Mouse (Mus musculus): ENCODE results near the gene Cdkn1a. TPM values are rescaled to one million over a fixed set of nuclear protein-coding genes. Genes with fewer than 3 reads are reported as not detected.

Cdkn1a gene
- polyA plus RNA-seq, 1 experiment from 2014 or later, result 52.0 TPM

- Histone ChIP-seq H3K9ac (replicated peaks; ENCODE audit: low read depth, low read length) (no peak overlapping the region), H3K9me3 (ENCODE audit: control insufficient read depth, low read length) (peaks cover 2% of the 10 kb centered on the region; the same call in 1 of the 2 replicates), H3K4me3 (replicated peaks; ENCODE audit: low read length) (no peak overlapping the region), H3K4me1 (replicated peaks; ENCODE audit: control insufficient read depth, insufficient read depth, low read length) (no peaks in the 10 kb centered on the region), H3K27me3 (replicated peaks; ENCODE audit: control insufficient read depth, insufficient read depth, low read length) (no peaks in the 10 kb centered on the region), H3K36me3 (ENCODE audit: control insufficient read depth, insufficient read depth) (no peaks in the 10 kb centered on the region), H3K27ac (ENCODE audit: low read length) (no peak overlapping the region), H3K4me2 (ENCODE audit: low read length) (no peak overlapping the region)
- no peak for ATAC-seq
- 88% methylated on average over 8 of the region's 8 CpGs for WGBS
Measured at GRCm38 (mm10) chr17:29143266-29143665, 52.5 kb downstream of the Cdkn1a start.

DNA sequence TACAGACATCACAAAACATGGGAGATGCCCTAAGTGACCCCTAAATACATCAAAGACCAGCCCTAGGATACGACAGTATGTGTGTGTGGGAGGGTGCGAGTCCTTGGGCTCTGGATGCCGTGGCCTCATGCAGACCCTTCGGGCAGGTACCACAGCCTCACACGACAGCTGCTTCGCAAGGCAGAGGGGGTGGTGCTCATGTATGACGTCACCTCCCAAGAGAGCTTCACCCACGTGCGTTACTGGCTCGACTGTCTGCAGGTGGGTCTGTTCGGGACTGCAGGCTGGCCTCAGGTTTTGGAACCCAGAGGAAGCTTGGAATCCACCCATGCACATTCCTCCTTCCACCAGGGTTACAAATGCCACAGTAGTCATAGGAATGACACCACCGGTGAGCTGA lies 54.3 kb downstream of the Cdkn1a start:
- 0 out of 2 replicates have a peak, but pooled peaks cover 3% of the 10 kb centered on the region for H3K4me1 ChIP-seq (replicated peaks; ENCODE audit: control insufficient read depth, insufficient read depth, low read length)
- no peak overlapping the region for H3K27ac ChIP-seq (ENCODE audit: low read length)
- ATAC-seq, result no peak
- H3K9me3 ChIP-seq (ENCODE audit: control insufficient read depth, low read length), result peaks cover 2% of the 10 kb centered on the region; the same call in 1 of the 2 replicates
- no peak overlapping the region for H3K4me3 ChIP-seq (replicated peaks; ENCODE audit: low read length)
- H3K36me3 ChIP-seq (ENCODE audit: control insufficient read depth, insufficient read depth), result no peaks in the 10 kb centered on the region
- no peak overlapping the region for H3K4me2 ChIP-seq (ENCODE audit: low read length)
- no peak overlapping the region for H3K9ac ChIP-seq (replicated peaks; ENCODE audit: low read depth, low read length)
- 91% methylated on average over 12 of the region's 12 CpGs for WGBS
- H3K27me3 ChIP-seq (replicated peaks; ENCODE audit: control insufficient read depth, insufficient read depth, low read length), result no peaks in the 10 kb centered on the region

- no peak overlapping the region for H3K4me3 ChIP-seq (replicated peaks; ENCODE audit: low read length)
- no peak overlapping the region for H3K27ac ChIP-seq (ENCODE audit: low read length)
- 80% methylated on average over 14 of the region's 14 CpGs for WGBS
- 0 out of 2 replicates have a peak, but pooled peaks cover 3% of the 10 kb centered on the region for H3K4me1 ChIP-seq (replicated peaks; ENCODE audit: control insufficient read depth, insufficient read depth, low read length)
- no peak overlapping the region for H3K9ac ChIP-seq (replicated peaks; ENCODE audit: low read depth, low read length)
- peaks cover 2% of the 10 kb centered on the region; the same call in 1 of the 2 replicates for H3K9me3 ChIP-seq (ENCODE audit: control insufficient read depth, low read length)
- no peak overlapping the region for H3K4me2 ChIP-seq (ENCODE audit: low read length)
- no peaks in the 10 kb centered on the region for H3K27me3 ChIP-seq (replicated peaks; ENCODE audit: control insufficient read depth, insufficient read depth, low read length)
- no peaks in the 10 kb centered on the region for H3K36me3 ChIP-seq (ENCODE audit: control insufficient read depth, insufficient read depth)
- no peak for ATAC-seq
Measured at GRCm38 (mm10) chr17:29147273-29147672, 56.5 kb downstream of the Cdkn1a start.

GRCm38 (mm10) chr17:29147773-29148172 lies 57.0 kb downstream of the Cdkn1a start:
- H3K27me3 ChIP-seq (replicated peaks; ENCODE audit: control insufficient read depth, insufficient read depth, low read length), result no peaks in the 10 kb centered on the region
- WGBS, result 71% methylated on average over 6 of the region's 6 CpGs
- no peaks in the 10 kb centered on the region for H3K36me3 ChIP-seq (ENCODE audit: control insufficient read depth, insufficient read depth)
- H3K4me1 ChIP-seq (replicated peaks; ENCODE audit: control insufficient read depth, insufficient read depth, low read length), result 0 out of 2 replicates have a peak, but pooled peaks cover 3% of the 10 kb centered on the region
- ATAC-seq, result no peak
- H3K4me2 ChIP-seq (ENCODE audit: low read length), result no peak overlapping the region
- H3K4me3 ChIP-seq (replicated peaks; ENCODE audit: low read length), result no peak overlapping the region
- H3K9me3 ChIP-seq (ENCODE audit: control insufficient read depth, low read length), result peaks cover 2% of the 10 kb centered on the region; the same call in 1 of the 2 replicates
- H3K9ac ChIP-seq (replicated peaks; ENCODE audit: low read depth, low read length), result no peak overlapping the region
- no peak overlapping the region for H3K27ac ChIP-seq (ENCODE audit: low read length)

- ATAC-seq, result no peak
- peaks cover 2% of the 10 kb centered on the region; the same call in 1 of the 2 replicates for H3K9me3 ChIP-seq (ENCODE audit: control insufficient read depth, low read length)
- no peak overlapping the region for H3K4me2 ChIP-seq (ENCODE audit: low read length)
- WGBS, result 63% methylated on average over 7 of the region's 7 CpGs
- H3K36me3 ChIP-seq (ENCODE audit: control insufficient read depth, insufficient read depth), result no peaks in the 10 kb centered on the region
- 0 out of 2 replicates have a peak, but pooled peaks cover 3% of the 10 kb centered on the region for H3K4me1 ChIP-seq (replicated peaks; ENCODE audit: control insufficient read depth, insufficient read depth, low read length)
- H3K9ac ChIP-seq (replicated peaks; ENCODE audit: low read depth, low read length), result no peak overlapping the region
- no peaks in the 10 kb centered on the region for H3K27me3 ChIP-seq (replicated peaks; ENCODE audit: control insufficient read depth, insufficient read depth, low read length)
- H3K27ac ChIP-seq (ENCODE audit: low read length), result no peak overlapping the region
- no peak overlapping the region for H3K4me3 ChIP-seq (replicated peaks; ENCODE audit: low read length)
Measured at GRCm38 (mm10) chr17:29149766-29150165, 59.0 kb downstream of the Cdkn1a start.

Other genes starting within 250 kb of the Cdkn1a start
- not detected in 2 replicates for gene Pnpla1, start 232.6 kb upstream of the Cdkn1a start, polyA plus RNA-seq (2015; fragmentation: Nextera tagmentation; extraction: Ambion mirVana)
- gene 4930539E08Rik, start 175.7 kb upstream of the Cdkn1a start, polyA plus RNA-seq (2015; fragmentation: Nextera tagmentation; extraction: Ambion mirVana), result 0.53 and 1.8 TPM in 2 replicates
- not detected in 2 replicates for gene Pxt1, start 147.1 kb upstream of the Cdkn1a start, polyA plus RNA-seq (2015; fragmentation: Nextera tagmentation; extraction: Ambion mirVana)
- 123 and 135 TPM in 2 replicates for gene Kctd20, start 139.0 kb upstream of the Cdkn1a start, polyA plus RNA-seq (2015; fragmentation: Nextera tagmentation; extraction: Ambion mirVana)
- gene Stk38, start 83.0 kb upstream of the Cdkn1a start, polyA plus RNA-seq (2015; fragmentation: Nextera tagmentation; extraction: Ambion mirVana), result 129 and 136 TPM in 2 replicates
- 571 and 653 TPM in 2 replicates for gene Srsf3, start 58.3 kb upstream of the Cdkn1a start, polyA plus RNA-seq (2015; fragmentation: Nextera tagmentation; extraction: Ambion mirVana)
- not detected in 2 replicates for gene Rab44, start 23.2 kb downstream of the Cdkn1a start, polyA plus RNA-seq (2015; fragmentation: Nextera tagmentation; extraction: Ambion mirVana)
- 25.0 and 35.5 TPM in 2 replicates for gene Cpne5, start 147.2 kb downstream of the Cdkn1a start, polyA plus RNA-seq (2015; fragmentation: Nextera tagmentation; extraction: Ambion mirVana)
- 118 and 125 TPM in 2 replicates for gene Ppil1, start 173.2 kb downstream of the Cdkn1a start, polyA plus RNA-seq (2015; fragmentation: Nextera tagmentation; extraction: Ambion mirVana)
- 102 and 108 TPM in 2 replicates for gene BC004004, start 177.8 kb downstream of the Cdkn1a start, polyA plus RNA-seq (2015; fragmentation: Nextera tagmentation; extraction: Ambion mirVana)
- gene Pi16, start 226.7 kb downstream of the Cdkn1a start, polyA plus RNA-seq (2015; fragmentation: Nextera tagmentation; extraction: Ambion mirVana), result 1.2 and 2.0 TPM in 2 replicates